In the genomic region with DNA sequence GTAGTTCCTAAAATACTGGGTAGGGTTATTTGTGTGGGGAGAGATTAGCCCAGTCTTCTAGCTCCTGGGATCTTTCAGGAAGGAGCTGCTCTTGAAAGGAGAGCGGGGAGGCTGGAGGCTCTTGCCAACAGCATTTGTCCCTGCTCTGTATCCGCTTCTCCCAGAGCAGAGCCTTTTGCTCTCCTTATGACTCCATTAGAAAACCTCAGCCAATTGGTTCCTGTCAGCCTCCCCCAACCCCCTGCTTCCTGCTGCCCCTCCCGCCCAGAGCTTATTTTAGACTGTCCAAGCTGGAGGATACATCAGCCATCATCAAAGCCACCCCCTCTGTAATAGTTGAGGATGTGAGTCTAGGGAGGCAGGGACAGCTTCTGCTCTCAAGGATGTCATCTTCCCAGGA, we compare ENCODE assay signal across 9 mouse cellular contexts. TPM values are rescaled to one million over a fixed set of nuclear protein-coding genes. Genes with fewer than 3 reads are reported as not detected.
DNase-seq lines count a peak whose midpoint lies in the region; ATAC-seq lines count a peak whose summit lies in the region.
"Had no signal": no experiment of that assay in that cellular context is flagged by ENCODE, and none has a peak within 500 bp of the region (broad histone marks: within the 10 kb centered on the region; RNA-seq: fewer than 3 reads in every experiment).

No protein-coding gene starts in this region.

- DNase-seq in 416B (ENCODE audit: low read depth) = peak; percentile 31
- DNase-seq in frontal cortex, postnatal 25 days (ENCODE audit: low spot score in 2 of 2) = peak; percentile 20
- peak; percentile 23 to 26 for DNase-seq in layer of hippocampus, postnatal 36 days
- peak; percentile 82 for DNase-seq in lung, postnatal 36 days

- no peaks in the 10 kb centered on the region for H3K36me3 ChIP-seq in hindbrain, embryonic 12.5 days
- H3K36me3 ChIP-seq in stomach, embryonic 16.5 days (ENCODE audit: control insufficient read depth, insufficient read depth, low read length) = no peaks in the 10 kb centered on the region

- peak overlapping the region; percentile 89 for H3K27ac ChIP-seq in brown adipose tissue, adult 24 weeks (replicated peaks; ENCODE audit: low read depth, low read length)
- H3K27ac ChIP-seq in hindbrain, embryonic 12.5 days = peak overlapping the region; percentile 17; the same call in 1 of the 2 replicates
- peak overlapping the region; percentile 89 for H3K27ac ChIP-seq in stomach, embryonic 16.5 days (ENCODE audit: low read length)

- no peak for ATAC-seq in hindbrain, embryonic 12.5 days (ENCODE audit: low FRiP score)
- 0 out of 2 replicates have a peak, but pooled peaks have one; percentile 6 for ATAC-seq in stomach, embryonic 16.5 days (ENCODE audit: insufficient read depth, low FRiP score)
- no peak for ATAC-seq in monocyte, adult 5-6 weeks (replicated peaks; ENCODE audit: insufficient number of reproducible peaks, low FRiP score, low TSS enrichment, poor library complexity, severe bottlenecking)
- ATAC-seq: Patski had no signal

- no peak overlapping the region for H3K9ac ChIP-seq in hindbrain, embryonic 12.5 days
- peak overlapping the region; percentile 32; the same call in 1 of the 2 replicates for H3K9ac ChIP-seq in stomach, embryonic 16.5 days (ENCODE audit: low read length)

- H3K4me1 ChIP-seq in brown adipose tissue, adult 24 weeks (ENCODE audit: control insufficient read depth, insufficient read depth, insufficient read length, low read length) = peaks cover 25% of the 10 kb centered on the region
- H3K4me1 ChIP-seq in hindbrain, embryonic 12.5 days = peaks cover 40% of the 10 kb centered on the region
- peaks cover 38% of the 10 kb centered on the region for H3K4me1 ChIP-seq in stomach, embryonic 16.5 days (ENCODE audit: control insufficient read depth, insufficient read depth, low read length)

- H3K27me3 ChIP-seq in hindbrain, embryonic 12.5 days = no peaks in the 10 kb centered on the region; the same call in 1 of the 2 replicates
- no peaks in the 10 kb centered on the region for H3K27me3 ChIP-seq in stomach, embryonic 16.5 days (ENCODE audit: control insufficient read depth, insufficient read depth, low read length)
- H3K27me3 ChIP-seq: Patski had no signal

- peak overlapping the region; percentile 62 for H3K4me2 ChIP-seq in hindbrain, embryonic 12.5 days (replicated peaks)
- H3K4me2 ChIP-seq in stomach, embryonic 16.5 days (ENCODE audit: low read depth, low read length) = peak overlapping the region; percentile 83

- no peaks in the 10 kb centered on the region for H3K9me3 ChIP-seq in hindbrain, embryonic 12.5 days (replicated peaks)
- H3K9me3 ChIP-seq in stomach, embryonic 16.5 days (replicated peaks; ENCODE audit: control insufficient read depth, low read length) = no peaks in the 10 kb centered on the region

- 49% methylated on average over 3 of the region's 3 CpGs for WGBS in hindbrain, embryonic 12.5 days
- 26% methylated on average over 3 of the region's 3 CpGs for WGBS in stomach, embryonic 16.5 days

- H3K4me3 ChIP-seq in brown adipose tissue, adult 24 weeks (ENCODE audit: insufficient read depth, low read depth, low read length) = no peak overlapping the region
- 0 out of 2 replicates have a peak overlapping the region, but pooled peaks have one; percentile 7 for H3K4me3 ChIP-seq in hindbrain, embryonic 12.5 days
- H3K4me3 ChIP-seq in stomach, embryonic 16.5 days (replicated peaks; ENCODE audit: low read length) = peak overlapping the region; percentile 71

RNA-seq across cellular contexts. Expression of gene Mprip, which starts 3.7 kb away (rescaled TPM):
- polyA plus RNA-seq in brown adipose tissue, adult 24 weeks (2012; ENCODE audit: insufficient read depth, insufficient read length, missing spikeins) = 83.7 and 89.7 TPM in 2 replicates
- 104 and 113 TPM in 2 replicates for polyA plus RNA-seq in hindbrain, embryonic 12.5 days (2016; fragmentation: Nextera tagmentation; extraction: Ambion mirVana)
- total RNA-seq in layer of hippocampus, postnatal 36 days (2021) = 100 to 1,000 TPM; 276 to 286 TPM
- 45.6 and 46.7 TPM in 2 replicates for polyA plus RNA-seq in stomach, embryonic 16.5 days (2015; fragmentation: Nextera tagmentation; extraction: Ambion mirVana)
- 38.2 to 66.7 TPM (median 55.7 TPM) in 3 replicates for total RNA-seq in monocyte, adult 5-6 weeks (2017)

Comparison
In these comparisons a context has a peak if more than half of its experiments do, and no peak if none do; other contexts are left out.
1. DNase-seq: peak in every context shown above with its lines; median percentile 82 in lung, postnatal 36 days; 31 in 416B; 24 in layer of hippocampus, postnatal 36 days; 20 in frontal cortex, postnatal 25 days.
2. H3K27ac ChIP-seq: peak in every context shown above with its lines; median percentile 89 in brown adipose tissue, adult 24 weeks; 89 in stomach, embryonic 16.5 days; 17 in hindbrain, embryonic 12.5 days.